Mouse (Mus musculus) cerebellum, adult (tissue): ENCODE results near the gene Syt3.

Source experiments
- ATAC-seq: cut with Nextera tagmentation; 2 replicates; pipeline ENCODE4 v1.9.2; 2017; ENCODE audit warnings: mild to moderate bottlenecking, moderate library complexity, mixed read lengths; ENCODE audit not compliant: insufficient number of reproducible peaks, low FRiP score, low TSS enrichment

Syt3 gene

GRCm38 (mm10) chr7:44383980-44384715 is at the start of gene Syt3:
TSS of gene Syt3 (plus strand) at chr7:44384102.
- ATAC-seq: peak; percentile 87

DNA sequence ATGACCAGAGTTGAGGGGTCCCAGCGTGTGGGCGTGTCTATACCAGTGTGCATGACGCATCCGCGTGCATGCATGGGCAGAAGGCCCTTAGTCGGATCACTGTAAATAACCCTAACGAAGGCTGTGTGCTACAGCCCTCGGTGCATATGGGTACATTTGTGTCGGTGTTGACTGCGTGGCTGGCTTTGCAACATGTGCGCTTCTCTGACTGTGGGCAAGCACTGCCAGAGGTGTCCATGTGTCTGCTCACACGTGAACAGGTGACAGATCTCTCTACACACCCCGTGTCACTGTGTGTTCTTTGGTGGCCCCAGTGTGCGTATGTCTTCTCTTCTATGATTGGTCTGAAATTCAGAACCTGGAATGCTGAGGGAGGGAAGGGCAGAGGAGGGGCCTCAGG is 49.8 kb upstream of the Syt3 start:
- ATAC-seq: no peak

DNA sequence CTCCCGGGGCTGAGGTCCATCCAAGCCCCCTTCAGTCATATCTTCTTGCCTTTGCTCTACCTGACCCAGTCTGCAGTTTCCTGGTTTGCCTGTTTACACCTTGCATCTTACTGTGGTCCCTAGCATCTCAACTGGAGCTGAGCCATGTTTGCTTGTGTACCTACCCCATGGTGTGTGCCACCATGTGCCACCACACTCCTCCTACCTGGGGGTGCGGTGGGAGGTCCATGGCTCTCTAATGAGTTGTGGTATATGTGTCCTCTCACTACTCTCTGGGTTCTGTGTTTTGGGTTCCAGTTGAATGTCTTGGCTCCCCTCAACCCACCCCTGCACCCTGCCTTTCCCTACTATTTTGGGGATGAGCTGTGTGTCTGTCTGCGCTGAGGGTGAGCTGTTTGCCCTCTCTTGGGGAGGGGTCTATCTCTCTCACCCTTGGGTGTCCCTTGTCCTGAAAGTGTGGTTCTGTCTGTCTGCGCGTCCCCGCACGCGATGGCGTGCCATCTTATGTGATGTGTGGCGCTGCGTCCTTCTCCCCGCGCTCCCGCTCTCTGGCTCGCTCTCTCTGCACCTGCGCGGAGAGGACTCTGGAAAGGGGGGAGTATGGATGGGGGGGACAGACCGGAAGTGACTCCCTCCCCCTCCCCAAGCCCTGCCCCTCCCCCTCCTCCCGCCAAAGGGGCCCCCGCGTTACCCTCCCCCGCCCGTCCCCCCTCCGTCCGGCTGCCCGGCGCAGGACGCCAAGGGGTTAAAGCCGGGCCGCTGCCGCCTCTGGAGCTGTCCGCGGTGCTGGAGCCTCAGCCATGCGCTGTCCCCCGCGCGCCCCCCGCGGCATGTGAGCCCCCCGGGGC is 48.6 kb upstream of the Syt3 start:
- peak; percentile 47; the same call in 1 of the 2 replicates for ATAC-seq

DNA sequence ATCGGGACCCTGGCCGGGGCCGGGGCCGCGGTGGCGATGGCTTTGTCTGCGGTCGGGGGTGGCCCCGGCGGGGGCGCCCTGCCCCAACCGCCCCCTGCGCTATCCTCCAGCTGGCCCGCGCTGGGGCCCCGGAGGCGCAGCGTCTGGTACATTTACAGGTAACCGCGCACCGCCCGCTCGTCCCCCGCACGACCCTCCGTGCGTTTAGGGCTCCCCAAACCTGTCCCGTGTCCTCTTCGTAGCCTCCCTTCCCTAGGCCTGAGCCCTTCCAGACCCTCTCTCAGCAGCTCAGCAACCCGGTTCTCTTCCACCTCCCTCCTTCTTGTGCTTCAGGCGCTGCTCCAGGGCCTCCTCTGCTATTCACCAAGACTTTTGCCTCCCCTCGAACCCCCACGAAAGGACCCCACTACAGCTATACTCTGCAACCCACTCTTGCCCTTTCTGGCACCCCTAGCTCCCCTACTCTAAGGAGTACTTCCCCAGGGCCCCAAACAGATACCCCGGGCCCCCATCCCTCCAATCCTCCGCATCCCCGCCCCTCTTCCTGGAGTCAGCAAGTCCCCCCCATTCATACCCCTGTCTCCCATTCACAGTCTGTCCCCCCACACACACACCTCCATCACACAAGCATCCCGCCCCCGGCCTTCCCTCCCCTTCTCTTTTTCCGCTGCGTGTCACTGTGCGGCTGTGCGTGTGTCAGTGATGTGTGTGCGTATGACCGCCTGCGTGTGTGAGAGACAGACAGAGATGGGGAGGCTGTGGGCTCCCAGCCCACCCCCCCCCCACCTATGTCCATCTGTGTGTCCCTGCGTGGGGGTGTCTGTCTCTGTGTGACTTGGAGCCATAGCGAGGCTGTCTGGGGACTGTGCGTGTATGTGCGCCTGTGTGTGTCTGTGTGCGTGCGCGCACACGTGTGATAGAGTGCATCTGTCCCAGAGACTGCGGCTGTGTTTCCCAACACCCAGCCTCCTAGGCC is 47.6 kb upstream of the Syt3 start:
- peak; percentile 57; the same call in 1 of the 2 replicates for ATAC-seq

DNA sequence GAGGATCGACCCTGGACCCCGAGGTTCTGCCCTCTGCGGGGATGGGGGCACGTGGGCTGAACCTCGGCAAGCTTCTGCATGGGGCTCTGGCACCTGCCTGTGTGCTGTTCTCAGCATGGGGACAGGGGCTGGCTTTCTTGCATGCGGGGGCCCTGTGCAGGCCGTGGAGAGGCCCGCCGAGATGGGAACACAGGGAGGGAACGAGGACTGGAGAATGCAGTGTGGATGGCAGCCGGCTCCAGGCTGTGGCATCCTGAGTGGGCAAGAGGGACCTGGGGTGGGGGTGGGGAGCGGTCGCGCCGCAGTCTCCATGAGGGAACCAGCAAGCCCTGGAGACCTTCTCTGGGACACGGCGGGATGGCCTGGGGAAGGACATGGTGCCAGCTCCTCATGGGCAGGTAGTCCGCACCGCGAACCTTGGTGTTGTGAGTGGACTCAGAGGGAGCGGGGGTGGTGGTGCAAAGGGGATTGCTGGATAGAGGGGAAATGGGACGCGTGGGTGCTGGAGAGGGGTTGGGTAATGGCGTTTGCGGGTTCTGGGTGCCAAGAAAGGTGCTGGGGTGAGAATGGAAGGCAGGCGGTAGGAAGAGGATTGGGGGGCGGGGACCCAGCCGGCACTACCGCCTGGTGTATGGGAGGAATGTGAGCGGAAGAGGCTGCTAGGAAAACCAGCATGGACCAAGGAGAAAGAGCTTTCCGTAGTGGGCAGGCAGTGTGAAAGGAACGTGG is 46.6 kb upstream of the Syt3 start:
- ATAC-seq: 0 out of 2 replicates have a peak, but pooled peaks have one; percentile 16

- ATAC-seq: no peak
Observed at GRCm38 (mm10) chr7:44340226-44340625, 43.7 kb upstream of the Syt3 start.

DNA sequence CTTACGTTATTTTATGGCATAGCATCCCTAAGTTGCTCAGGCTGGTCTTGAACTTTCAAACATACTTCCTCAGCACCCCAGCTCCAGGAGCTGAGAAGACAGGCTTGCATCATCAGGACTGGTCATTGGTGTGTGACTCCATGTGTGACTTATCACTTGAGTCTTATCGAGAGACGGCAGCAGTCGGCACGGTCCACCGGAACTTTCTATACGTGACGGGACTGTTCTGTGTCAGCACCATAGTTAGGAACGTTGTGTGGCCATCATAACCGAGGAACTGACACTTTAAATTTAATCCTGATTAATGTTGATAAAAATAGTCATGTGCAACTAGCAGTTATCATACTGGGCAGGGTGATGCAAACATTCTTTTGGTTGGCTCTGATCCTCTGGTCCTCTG is 42.8 kb upstream of the Syt3 start:
- no peak for ATAC-seq

DNA sequence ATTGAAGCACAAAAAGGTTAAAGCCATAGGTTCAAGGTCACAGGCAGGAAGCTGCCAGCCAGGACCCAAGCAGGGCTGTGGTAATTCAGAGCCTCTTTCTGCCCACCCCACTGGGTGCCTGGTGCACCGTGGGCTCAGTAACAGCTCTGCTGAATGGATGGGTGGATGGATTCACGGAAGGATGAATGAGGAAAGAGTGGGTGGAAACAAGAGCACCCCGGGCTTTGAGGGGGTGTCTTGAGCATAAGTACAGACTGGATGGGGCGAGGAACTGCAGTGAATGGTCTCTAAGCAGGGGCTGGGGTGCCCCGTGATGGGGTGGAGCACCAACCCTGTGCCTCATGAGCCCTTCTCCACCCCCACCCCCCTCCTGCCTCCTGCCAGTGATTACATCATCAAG is 42.2 kb upstream of the Syt3 start:
- no peak for ATAC-seq

DNA sequence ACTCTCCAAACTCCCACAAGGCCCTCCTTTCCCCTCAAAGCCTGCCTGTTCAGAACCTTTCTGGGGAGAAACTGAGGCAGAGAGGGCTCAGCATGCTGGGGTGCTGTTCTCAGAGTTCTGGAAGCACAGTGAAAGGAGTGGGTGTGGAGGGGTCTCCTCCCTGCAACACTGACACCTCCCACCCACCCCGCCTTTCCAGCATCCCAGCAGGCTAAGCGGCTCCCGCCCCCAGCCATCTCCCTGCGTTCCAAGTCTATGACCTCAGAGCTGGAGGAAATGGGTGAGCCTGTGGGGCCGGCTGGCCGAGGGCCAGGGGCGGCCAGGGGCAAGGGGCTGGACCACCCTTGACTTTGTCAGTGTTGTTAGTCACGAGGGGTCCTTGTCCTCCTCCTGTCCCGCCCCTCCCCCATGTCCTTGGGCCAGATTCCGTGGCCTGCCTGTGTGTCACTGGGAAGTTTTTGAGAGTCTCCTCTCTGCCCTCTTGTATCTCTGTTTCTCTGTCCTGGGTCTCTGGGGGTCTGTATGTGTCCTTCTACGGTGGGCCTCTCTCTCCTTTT is 40.4 kb upstream of the Syt3 start:
- ATAC-seq: no peak

- ATAC-seq: no peak
Observed at GRCm38 (mm10) chr7:44344622-44345021, 39.3 kb upstream of the Syt3 start.

GRCm38 (mm10) chr7:44349043-44349442 is 34.9 kb upstream of the Syt3 start:
- ATAC-seq: no peak

DNA sequence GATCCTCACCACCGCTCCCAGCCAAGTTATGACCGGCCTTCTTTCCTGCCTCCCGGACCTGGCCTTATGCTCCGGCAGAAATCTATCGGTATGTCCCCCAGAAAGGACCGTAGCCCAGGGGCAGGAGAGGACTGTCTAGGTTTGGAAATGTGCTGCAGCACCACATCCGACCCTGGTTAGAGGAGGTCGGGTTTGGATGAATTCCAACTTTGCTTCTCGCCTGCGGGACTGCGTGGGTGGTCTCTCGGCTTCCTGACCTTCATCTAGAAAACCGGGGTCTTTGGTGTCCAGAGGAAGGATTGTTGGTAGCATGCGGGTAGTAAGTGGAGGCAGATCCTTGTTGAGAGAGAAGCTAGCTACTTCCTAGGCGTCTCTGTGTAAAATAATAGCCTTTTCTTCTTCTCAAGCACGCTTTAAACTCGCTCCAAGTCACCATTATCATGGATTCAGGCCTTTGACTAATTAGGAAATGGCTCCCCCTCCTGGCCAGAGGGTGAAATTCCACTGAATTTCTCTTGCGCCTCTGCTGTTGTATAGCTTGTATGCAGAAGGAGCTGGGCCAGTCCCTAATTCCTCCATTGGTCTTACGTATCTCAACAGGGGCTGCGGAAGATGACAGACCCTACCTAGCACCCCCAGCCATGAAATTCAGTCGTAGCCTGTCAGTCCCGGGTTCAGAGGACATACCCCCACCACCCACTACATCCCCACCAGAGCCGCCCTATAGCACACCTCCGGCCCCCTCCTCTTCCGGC is 32.8 kb upstream of the Syt3 start:
- ATAC-seq: peak; percentile 20; the same call in 1 of the 2 replicates

GRCm38 (mm10) chr7:44351881-44352749 is 31.8 kb upstream of the Syt3 start:
- ATAC-seq: no peak

DNA sequence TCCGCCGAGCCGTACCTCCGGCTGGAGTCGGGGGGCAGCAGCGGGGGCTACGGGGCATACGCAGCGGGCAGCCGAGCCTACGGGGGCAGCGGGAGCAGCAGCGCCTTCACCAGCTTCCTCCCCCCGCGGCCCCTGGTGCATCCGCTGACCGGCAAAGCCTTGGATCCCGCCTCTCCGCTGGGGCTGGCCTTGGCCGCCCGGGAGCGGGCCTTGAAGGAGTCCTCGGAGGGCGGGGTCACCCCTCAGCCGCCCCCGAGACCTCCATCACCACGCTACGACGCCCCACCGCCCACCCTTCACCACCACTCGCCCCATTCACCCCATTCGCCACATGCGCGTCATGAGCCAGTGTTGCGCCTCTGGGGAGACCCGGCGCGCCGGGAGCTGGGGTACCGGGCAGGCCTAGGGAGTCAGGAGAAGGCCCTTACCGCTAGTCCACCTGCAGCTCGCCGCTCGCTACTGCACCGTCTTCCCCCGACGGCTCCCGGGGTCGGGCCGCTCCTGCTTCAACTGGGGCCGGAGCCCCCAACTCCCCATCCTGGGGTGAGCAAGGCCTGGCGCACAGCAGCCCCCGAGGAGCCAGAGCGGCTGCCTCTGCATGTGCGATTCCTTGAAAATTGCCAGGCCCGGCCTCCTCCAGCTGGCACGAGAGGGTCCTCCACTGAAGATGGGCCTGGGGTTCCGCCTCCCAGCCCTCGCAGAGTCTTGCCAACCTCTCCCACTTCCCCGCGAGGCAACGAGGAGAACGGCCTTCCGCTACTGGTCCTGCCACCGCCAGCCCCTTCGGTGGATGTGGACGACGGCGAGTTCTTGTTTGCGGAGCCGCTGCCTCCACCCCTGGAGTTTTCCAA is 30.9 kb upstream of the Syt3 start:
- ATAC-seq: no peak

DNA sequence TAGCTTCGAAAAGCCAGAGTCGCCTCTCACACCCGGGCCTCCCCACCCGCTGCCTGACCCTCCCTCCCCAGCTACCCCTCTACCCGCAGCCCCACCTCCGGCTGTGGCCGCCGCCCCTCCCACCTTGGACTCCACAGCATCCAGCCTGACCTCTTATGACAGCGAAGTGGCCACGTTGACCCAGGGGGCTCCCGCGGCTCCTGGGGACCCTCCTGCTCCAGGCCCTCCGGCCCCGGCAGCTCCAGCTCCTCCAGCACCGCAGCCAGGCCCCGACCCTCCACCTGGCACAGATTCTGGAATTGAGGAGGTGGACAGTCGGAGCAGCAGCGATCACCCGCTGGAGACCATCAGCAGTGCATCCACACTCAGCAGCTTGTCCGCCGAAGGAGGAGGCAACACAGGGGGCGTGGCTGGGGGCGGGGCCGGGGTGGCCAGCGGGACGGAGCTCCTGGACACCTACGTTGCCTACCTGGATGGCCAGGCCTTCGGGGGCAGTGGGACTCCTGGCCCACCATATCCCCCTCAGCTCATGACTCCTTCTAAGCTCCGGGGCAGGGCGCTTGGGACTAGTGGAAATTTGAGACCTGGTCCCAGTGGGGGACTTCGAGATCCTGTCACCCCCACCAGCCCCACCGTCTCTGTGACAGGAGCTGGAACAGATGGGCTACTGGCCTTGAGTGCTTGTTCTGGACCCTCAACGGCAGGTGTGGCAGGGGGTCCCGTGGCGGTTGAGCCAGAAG is 30.1 kb upstream of the Syt3 start:
- ATAC-seq: no peak

DNA sequence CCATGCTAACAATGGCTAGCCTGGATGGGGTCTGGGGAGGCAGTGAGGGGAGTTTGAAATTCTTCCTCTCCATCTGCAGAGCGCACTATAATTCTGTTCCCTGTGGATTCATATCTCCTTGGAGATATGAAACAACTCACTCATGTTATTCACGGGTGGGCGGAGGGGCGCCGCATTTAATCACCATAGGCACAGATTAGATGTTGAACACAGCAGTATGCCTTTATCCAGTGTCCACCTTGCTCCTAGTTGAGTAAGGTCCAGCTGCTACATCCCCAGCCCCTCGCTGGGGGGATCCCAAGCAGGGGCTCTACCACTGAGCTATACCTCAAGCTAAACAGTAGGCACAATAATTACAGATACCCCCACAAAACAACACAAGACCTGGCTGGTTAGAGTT is 28.5 kb upstream of the Syt3 start:
- no peak for ATAC-seq
